In genomic region chr1:73361300-73361699, GRCm38 (mm10) we compare ENCODE assay signal across 15 mouse cellular contexts.
DNase-seq lines count a peak whose midpoint lies in the region; ATAC-seq and TF ChIP-seq lines count a peak whose summit lies in the region.
"Had no signal": no experiment of that assay in that cellular context is flagged by ENCODE, and none has a peak within 500 bp of the region (broad histone marks: within the 10 kb centered on the region; RNA-seq: fewer than 3 reads in every experiment).

No protein-coding gene starts in this region.

- no peak for ATAC-seq in hindbrain, embryonic 12.5 days (ENCODE audit: low FRiP score)
- ATAC-seq in erythroblast, adult 5-6 weeks (replicated peaks; ENCODE audit: low FRiP score, poor library complexity, severe bottlenecking) = no peak
- ATAC-seq: midbrain, embryonic 13.5 days had no signal

- 0 out of 2 replicates have a peak overlapping the region, but pooled peaks have one; percentile 2 for H3K27ac ChIP-seq in hindbrain, embryonic 10.5 days
- no peak overlapping the region for H3K27ac ChIP-seq in hindbrain, embryonic 12.5 days
- peak overlapping the region; percentile 75 for H3K27ac ChIP-seq in gastrocnemius, adult 2 months
- H3K27ac ChIP-seq: hindbrain, embryonic 15.5 days; liver, embryonic 15.5 days; macrophage; midbrain, embryonic 13.5 days had no signal

- no peaks in the 10 kb centered on the region for H3K9me3 ChIP-seq in hindbrain, embryonic 10.5 days
- H3K9me3 ChIP-seq in hindbrain, embryonic 12.5 days (replicated peaks) = no peaks in the 10 kb centered on the region
- H3K9me3 ChIP-seq: hindbrain, embryonic 15.5 days; liver, embryonic 15.5 days; midbrain, embryonic 13.5 days had no signal

- no peak overlapping the region for H3K4me2 ChIP-seq in hindbrain, embryonic 12.5 days (replicated peaks)
- peak overlapping the region; percentile 20 for H3K4me2 ChIP-seq in myocyte (ENCODE audit: low read depth)
- H3K4me2 ChIP-seq: hindbrain, embryonic 15.5 days; liver, embryonic 15.5 days; midbrain, embryonic 13.5 days had no signal

- H3ac ChIP-seq in myocyte (ENCODE audit: control insufficient read depth, insufficient read length) = no peak overlapping the region

- TF ChIP-seq CTCF in gastrocnemius, adult 2 months (IDR thresholded peaks at IDR 0.05) = no peak

- intact Hi-C loops in gastrocnemius, adult 2 months (cut with DNase I) = loop anchor here (5.0 to 10.0 kb wide), 2 partner anchors 464 to 484 kb away; no protein-coding TSS in a partner anchor

- DNase-seq in gastrocnemius, adult 18-20 months (ENCODE audit: low spot score) = peak; percentile 64
- DNase-seq in gastrocnemius, postnatal 4 days (ENCODE audit: low spot score in 2 of 2) = no peak
- DNase-seq in hindbrain, embryonic 10.5 days (ENCODE audit: low spot score) = no peak
- peak; percentile 76 for DNase-seq in gastrocnemius, adult 2 months
- DNase-seq in liver = no peak
- DNase-seq: layer of hippocampus, adult 9-11 months; right cerebral cortex, postnatal 25 days; thymus, postnatal 25 days had no signal

- H3K9ac ChIP-seq in hindbrain, embryonic 12.5 days = no peak overlapping the region
- H3K9ac ChIP-seq: hindbrain, embryonic 15.5 days; liver, embryonic 15.5 days; midbrain, embryonic 13.5 days had no signal

- 89% methylated on average over 7 of the region's 7 CpGs for WGBS in hindbrain, embryonic 10.5 days
- WGBS in hindbrain, embryonic 12.5 days = 82% methylated on average over 7 of the region's 7 CpGs

- no peak overlapping the region for H3K4me3 ChIP-seq in hindbrain, embryonic 10.5 days
- no peak overlapping the region for H3K4me3 ChIP-seq in hindbrain, embryonic 12.5 days
- H3K4me3 ChIP-seq in gastrocnemius, adult 2 months = peak overlapping the region; percentile 35; the same call in 1 of the 2 replicates
- no peak overlapping the region for H3K4me3 ChIP-seq in myocyte
- H3K4me3 ChIP-seq: hindbrain, embryonic 15.5 days; liver, embryonic 15.5 days; midbrain, embryonic 13.5 days had no signal

- H3K79me2 ChIP-seq in myocyte (ENCODE audit: control insufficient read depth, insufficient read depth) = no peaks in the 10 kb centered on the region

- H3K4me1 ChIP-seq in hindbrain, embryonic 10.5 days (replicated peaks) = peaks cover 29% of the 10 kb centered on the region
- H3K4me1 ChIP-seq in hindbrain, embryonic 12.5 days = peaks cover 22% of the 10 kb centered on the region
- H3K4me1 ChIP-seq: liver, embryonic 15.5 days had no signal

- no peaks in the 10 kb centered on the region; the same call in 1 of the 2 replicates for H3K27me3 ChIP-seq in hindbrain, embryonic 10.5 days (ENCODE audit: insufficient read depth, poor library complexity, severe bottlenecking)
- H3K27me3 ChIP-seq in hindbrain, embryonic 12.5 days = no peaks in the 10 kb centered on the region
- no peaks in the 10 kb centered on the region for H3K27me3 ChIP-seq in myocyte (ENCODE audit: control insufficient read depth, insufficient read depth, insufficient read length)
- H3K27me3 ChIP-seq: hindbrain, embryonic 15.5 days; liver, embryonic 15.5 days; midbrain, embryonic 13.5 days had no signal

- no peaks in the 10 kb centered on the region for H3K36me3 ChIP-seq in hindbrain, embryonic 10.5 days
- H3K36me3 ChIP-seq in hindbrain, embryonic 12.5 days = no peaks in the 10 kb centered on the region
- no peaks in the 10 kb centered on the region for H3K36me3 ChIP-seq in myocyte (ENCODE audit: control insufficient read depth, insufficient read depth)
- H3K36me3 ChIP-seq: hindbrain, embryonic 15.5 days; liver, embryonic 15.5 days; midbrain, embryonic 13.5 days had no signal

- TF ChIP-seq POLR2A in myocyte (IDR thresholded peaks at IDR 0.05; ENCODE audit: insufficient read length, low read depth) = no peak

TF ChIP-seq in myocyte, 11 proteins besides CTCF, POLR2A, EP300 and RAD21:
- no peak for TF ChIP-seq CEBPB (IDR thresholded peaks at IDR 0.05; ENCODE audit: insufficient read depth, poor library complexity, severe bottlenecking)
- peak in 2 of 3 experiments; percentile 65 to 78 for TF ChIP-seq MYOG (IDR thresholded peaks at IDR 0.05; ENCODE audit: control insufficient read depth in 1 of 3, insufficient read depth in 1 of 3, insufficient read length in 2 of 3, low read depth in 2 of 3)
- TF ChIP-seq E2F4 (IDR thresholded peaks at IDR 0.05; ENCODE audit: insufficient read depth) = no peak
- no peak for TF ChIP-seq POLR2AphosphoS2 (IDR thresholded peaks at IDR 0.05; ENCODE audit: insufficient read length, low read depth)
- peak; percentile 51 for TF ChIP-seq TCF3 (IDR thresholded peaks at IDR 0.05; ENCODE audit: insufficient read length, low read depth)
- TF ChIP-seq USF1 (IDR thresholded peaks at IDR 0.05; ENCODE audit: low read depth) = no peak
- TF ChIP-seq MYOD1 (IDR thresholded peaks at IDR 0.05; ENCODE audit: control insufficient read depth in 1 of 3, insufficient read length in 2 of 3, low read depth in 2 of 3) = peak; percentile 75 to 97 (median 96)
- peak; percentile 71 for TF ChIP-seq TCF12 (IDR thresholded peaks at IDR 0.05; ENCODE audit: insufficient read depth, poor library complexity, severe bottlenecking)
- no peak for TF ChIP-seq SRF (IDR thresholded peaks at IDR 0.05; ENCODE audit: control insufficient read depth, insufficient read length, low read depth)
- TF ChIP-seq REST (IDR thresholded peaks at IDR 0.05; ENCODE audit: insufficient read depth, insufficient read length) = no peak
- no peak for TF ChIP-seq MAX (IDR thresholded peaks at IDR 0.05; ENCODE audit: low read depth)

Comparison
In these comparisons a context has a peak if more than half of its experiments do, and no peak if none do; other contexts are left out.
1. DNase-seq: peak in gastrocnemius, adult 18-20 months (single experiment) and gastrocnemius, adult 2 months (single experiment); none in gastrocnemius, postnatal 4 days (0 of 2), hindbrain, embryonic 10.5 days (single experiment) and liver (single experiment).